Mouse (Mus musculus): ENCODE data around the gene Cfl1. TPM values are rescaled to one million over a fixed set of nuclear protein-coding genes. Genes with fewer than 3 reads are reported as not detected.

Gene Cfl1
- polyA plus RNA-seq, 1 experiment from 2014 or later, result 1,610 TPM

DNA sequence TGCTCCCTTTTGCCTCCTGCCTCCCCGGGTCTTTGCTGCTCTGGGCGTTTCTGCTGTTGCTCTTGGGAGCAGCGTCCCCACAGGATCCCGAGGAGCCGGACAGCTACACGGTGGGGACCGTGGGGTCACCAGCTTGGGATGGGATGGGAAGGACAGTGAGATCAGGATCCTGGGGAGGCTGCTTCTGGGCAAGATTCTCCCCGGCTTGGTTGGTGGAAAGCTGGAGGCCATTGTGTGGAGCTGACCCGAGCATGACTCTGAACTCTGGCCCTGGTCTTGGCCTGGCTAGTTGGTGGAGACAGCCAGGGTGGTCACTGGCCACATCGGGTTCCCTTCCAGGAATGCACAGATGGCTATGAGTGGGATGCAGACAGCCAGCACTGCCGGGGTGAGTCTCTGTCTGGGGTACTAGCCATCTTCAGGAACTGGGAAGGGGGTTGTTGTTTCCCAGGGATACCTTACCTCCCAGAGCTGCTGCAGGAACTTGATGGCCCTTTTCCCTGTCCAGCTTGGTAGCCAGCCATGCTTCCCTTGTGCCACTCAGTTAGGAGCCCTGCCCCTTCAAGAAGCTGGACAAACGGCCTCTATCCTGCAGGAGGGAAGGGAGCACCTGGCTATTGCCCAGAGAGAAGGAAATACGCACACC lies 15.1 kb upstream of the Cfl1 start:
- ATAC-seq (no peak), DNase-seq (ENCODE audit: low read depth, low spot score) (no peak)
- H3K27me3 ChIP-seq, result no peaks in the 10 kb centered on the region
- in situ Hi-C loops (cut with MboI; ENCODE audit: low pct_unique_long_range_greater_than_20kb), result no loop called here
- ChIA-PET POLR2A (interaction anchor here (0.5 to 8.9 kb wide), 6 partner anchors 8 to 48 kb away, joined by 3 to 135 read pairs (median 8); partner anchors contain the start of genes Cfl1, Fibp and Mus81), CTCF (interaction anchor here (3.4 to 8.1 kb wide), 2 partner anchors 12 kb away, joined by 16 to 97 read pairs; partner anchors contain the start of genes Cfl1 and Mus81)
- no peak for TF ChIP-seq CTCF (IDR thresholded peaks at IDR 0.05)

DNA sequence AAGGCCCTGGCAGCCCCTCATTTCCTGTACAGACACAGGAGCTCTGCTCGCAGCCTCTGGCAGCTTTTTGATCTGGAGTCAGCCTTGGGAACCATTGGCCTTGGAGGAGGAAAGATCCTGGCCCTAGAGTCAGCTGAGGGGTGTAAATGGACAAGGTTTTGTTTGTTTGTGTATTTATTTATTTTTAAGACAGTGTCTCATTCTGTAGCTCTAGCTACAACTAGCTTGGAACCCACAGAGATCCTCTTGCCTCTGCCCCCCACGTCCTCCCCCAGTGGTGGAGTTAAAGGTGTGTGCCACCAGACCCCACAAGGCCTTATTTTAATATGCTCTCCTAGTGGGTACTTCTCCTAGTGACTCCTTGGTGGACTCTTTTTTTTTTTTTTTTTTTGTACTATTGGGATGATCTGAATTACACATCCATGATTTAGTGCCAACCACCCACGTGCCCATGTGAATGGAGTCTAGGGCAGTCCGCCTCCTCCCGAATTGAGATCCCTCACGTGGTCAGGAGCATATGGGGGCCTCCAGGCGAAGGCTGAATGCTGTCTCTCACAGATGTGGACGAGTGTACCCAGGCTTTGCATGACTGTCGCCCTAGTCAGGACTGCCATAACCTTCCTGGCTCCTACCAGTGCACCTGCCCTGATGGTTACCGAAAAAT lies 13.1 kb upstream of the Cfl1 start:
- in situ Hi-C loops (cut with MboI; ENCODE audit: low pct_unique_long_range_greater_than_20kb), result no loop called here
- ATAC-seq (no peak), DNase-seq (ENCODE audit: low read depth, low spot score) (no peak)
- ChIA-PET CTCF (interaction anchor here (3.4 to 8.1 kb wide), 2 partner anchors 10 to 14 kb away, joined by 16 to 97 read pairs; partner anchors contain the start of genes Cfl1 and Mus81), POLR2A (interaction anchor here (0.7 to 8.9 kb wide), 4 partner anchors 10 to 20 kb away, joined by 3 to 135 read pairs (median 16); partner anchors contain the start of genes Cfl1, Fibp and Mus81)
- TF ChIP-seq CTCF (IDR thresholded peaks at IDR 0.05), result no peak
- H3K27me3 ChIP-seq, result no peaks in the 10 kb centered on the region

DNA sequence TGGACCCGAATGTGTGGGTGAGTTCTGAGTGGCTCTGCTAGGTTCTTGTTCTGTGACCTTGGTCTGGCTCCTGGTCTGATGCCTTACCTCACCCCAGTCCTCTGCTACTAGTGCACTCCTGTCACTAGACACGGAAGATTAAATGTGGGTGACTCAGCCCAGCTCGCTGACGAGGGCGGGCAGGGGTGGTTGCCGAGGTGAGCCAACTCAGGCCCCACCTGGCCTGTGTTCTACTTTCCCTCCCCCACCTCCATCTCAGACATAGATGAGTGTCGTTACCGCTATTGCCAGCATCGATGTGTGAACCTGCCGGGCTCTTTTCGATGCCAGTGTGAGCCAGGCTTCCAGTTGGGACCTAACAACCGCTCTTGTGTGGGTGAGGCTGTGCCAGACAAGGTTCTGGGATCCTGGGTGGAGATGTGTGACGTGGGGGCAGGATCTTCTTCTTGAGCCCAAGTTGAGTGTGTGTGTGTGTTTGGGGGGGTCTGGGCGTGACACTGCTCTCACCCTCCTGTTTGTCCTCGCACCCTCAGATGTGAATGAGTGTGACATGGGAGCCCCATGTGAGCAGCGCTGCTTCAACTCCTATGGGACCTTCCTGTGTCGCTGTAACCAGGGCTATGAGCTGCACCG lies 12.5 kb upstream of the Cfl1 start:
- POLR2A ChIA-PET, result interaction anchor here (1.2 to 8.9 kb wide), 3 partner anchors 10 to 21 kb away, joined by 4 to 135 read pairs (median 29); partner anchors contain the start of genes Cfl1, Fibp and Mus81
- no peak for TF ChIP-seq CTCF (IDR thresholded peaks at IDR 0.05)
- CTCF ChIA-PET, result interaction anchor here (0.8 to 8.1 kb wide), 2 partner anchors 9 to 45 kb away, joined by 3 to 97 read pairs; partner anchors contain the start of genes Cfl1 and Mus81
- DNase-seq (ENCODE audit: low read depth, low spot score) (no peak), ATAC-seq (peak; percentile 12)
- H3K27me3 ChIP-seq, result no peaks in the 10 kb centered on the region
- in situ Hi-C loops (cut with MboI; ENCODE audit: low pct_unique_long_range_greater_than_20kb), result no loop called here

DNA sequence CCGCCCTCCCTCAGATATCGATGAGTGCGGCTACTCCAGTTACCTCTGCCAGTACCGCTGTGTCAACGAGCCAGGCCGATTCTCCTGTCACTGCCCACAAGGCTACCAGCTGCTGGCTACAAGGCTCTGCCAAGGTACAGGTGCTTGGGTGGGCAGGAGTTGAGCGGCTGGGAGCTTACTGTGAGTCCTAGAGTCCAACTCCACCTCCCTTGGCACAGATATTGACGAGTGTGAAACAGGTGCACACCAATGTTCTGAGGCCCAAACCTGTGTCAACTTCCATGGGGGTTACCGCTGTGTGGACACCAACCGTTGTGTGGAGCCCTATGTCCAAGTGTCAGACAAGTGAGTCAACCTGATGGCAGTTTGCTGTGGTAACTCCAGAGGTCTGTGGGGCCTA lies 10.2 kb upstream of the Cfl1 start:
- in situ Hi-C loops (cut with MboI; ENCODE audit: low pct_unique_long_range_greater_than_20kb), result no loop called here
- DNase-seq (ENCODE audit: low read depth, low spot score) (no peak), ATAC-seq (no peak)
- H3K27me3 ChIP-seq, result no peaks in the 10 kb centered on the region
- POLR2A ChIA-PET, result interaction anchor here (1.2 to 2.0 kb wide), 3 partner anchors 8 to 19 kb away, joined by 3 to 4 read pairs (median 3); partner anchors contain the start of genes Ctsw, Fibp and Mus81
- CTCF ChIA-PET, result interaction anchor here (12.3 kb wide), 1 partner anchor 16 kb away, joined by 143 read pairs; the partner anchor contains the start of genes Ctsw and Fibp
- TF ChIP-seq CTCF (IDR thresholded peaks at IDR 0.05), result no peak

DNA sequence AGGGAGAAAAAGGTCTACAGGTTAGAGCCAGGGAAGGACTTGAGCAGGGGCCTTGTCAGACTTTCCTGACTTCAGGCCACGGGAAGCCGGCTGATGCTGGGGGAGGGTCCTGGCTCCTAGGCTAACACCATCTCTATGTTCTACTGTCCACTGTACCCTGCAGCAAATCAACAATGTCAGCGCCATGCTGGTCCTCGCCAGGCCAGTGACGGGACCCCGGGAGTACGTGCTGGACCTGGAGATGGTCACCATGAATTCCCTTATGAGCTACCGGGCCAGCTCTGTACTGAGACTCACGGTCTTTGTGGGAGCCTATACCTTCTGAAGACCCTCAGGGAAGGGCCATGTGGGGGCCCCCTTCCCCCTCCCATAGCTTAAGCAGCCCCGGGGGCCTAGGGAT lies 8.9 kb upstream of the Cfl1 start:
- DNase-seq (ENCODE audit: low read depth, low spot score) (no peak), ATAC-seq (no peak)
- TF ChIP-seq CTCF (IDR thresholded peaks at IDR 0.05), result no peak
- H3K27me3 ChIP-seq, result no peaks in the 10 kb centered on the region
- in situ Hi-C loops (cut with MboI; ENCODE audit: low pct_unique_long_range_greater_than_20kb), result no loop called here
- ChIA-PET POLR2A (interaction anchor here (1.0 to 2.0 kb wide), 2 partner anchors 14 to 20 kb away, joined by 3 to 4 read pairs; partner anchors contain the start of genes Ctsw and Fibp), CTCF (interaction anchor here (12.3 kb wide), 1 partner anchor 17 kb away, joined by 143 read pairs; the partner anchor contains the start of genes Ctsw and Fibp)

DNA sequence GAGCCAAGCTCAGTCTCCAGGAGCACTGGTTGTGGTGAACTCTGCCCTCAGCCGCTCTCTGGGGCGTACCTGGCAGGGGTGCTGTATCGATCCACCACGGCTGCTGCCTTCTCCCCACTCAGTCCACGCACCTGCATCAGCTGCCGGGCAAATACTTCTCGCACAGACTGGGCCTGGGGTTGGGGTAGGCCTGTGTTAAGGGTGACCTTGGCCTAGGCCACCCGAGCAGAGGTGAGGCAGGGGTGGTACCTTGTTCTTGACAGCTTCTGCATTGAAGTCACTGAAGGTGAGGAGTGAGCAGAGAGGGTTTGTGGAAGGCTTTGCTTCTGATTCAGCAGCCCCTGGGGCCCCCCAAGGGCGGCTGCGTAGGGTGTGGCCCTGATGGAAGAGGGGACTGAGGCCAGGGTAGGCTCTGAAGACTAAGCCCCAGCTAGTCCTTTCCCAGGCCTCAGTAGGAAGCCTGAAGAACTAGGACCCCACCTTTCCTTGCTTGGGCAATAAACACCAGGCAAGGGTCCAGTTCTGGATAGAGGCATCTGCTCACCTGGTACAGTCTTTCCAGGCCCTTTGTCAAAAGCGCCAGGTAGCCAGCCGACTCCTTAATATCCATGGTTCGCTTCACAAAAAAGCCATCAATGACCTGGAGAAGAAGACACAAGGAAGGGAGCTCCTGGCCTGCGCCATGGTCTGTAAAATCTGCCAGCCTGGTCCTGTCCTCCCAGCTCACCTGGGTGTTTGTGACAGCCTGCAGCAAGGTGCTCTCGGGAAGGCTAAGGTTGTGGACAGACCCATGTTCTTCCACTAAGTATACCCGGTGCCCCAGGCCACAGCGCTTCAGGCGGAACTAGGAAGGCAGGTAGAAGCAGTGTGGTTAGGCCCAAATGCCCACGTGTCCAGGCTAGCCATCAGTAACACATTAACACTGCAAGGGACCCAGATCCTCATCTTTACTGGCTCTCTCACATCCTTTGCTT lies 6.6 kb upstream of the Cfl1 start:
- no peak for ATAC-seq
- H3K27me3 ChIP-seq, result no peaks in the 10 kb centered on the region
- POLR2A ChIA-PET, result interaction anchor here (0.6 to 8.8 kb wide), 5 partner anchors 9 to 48 kb away, joined by 3 to 135 read pairs (median 3); partner anchors contain the start of genes Efemp2 and Fibp
- no peak for DNase-seq (ENCODE audit: low read depth, low spot score)
- no peak for TF ChIP-seq CTCF (IDR thresholded peaks at IDR 0.05)
- in situ Hi-C loops (cut with MboI; ENCODE audit: low pct_unique_long_range_greater_than_20kb), result no loop called here
- CTCF ChIA-PET, result interaction anchor here (2.2 to 12.3 kb wide), 3 partner anchors 10 to 51 kb away, joined by 6 to 143 read pairs (median 97); partner anchors contain the start of genes Ctsw, Efemp2 and Fibp

DNA sequence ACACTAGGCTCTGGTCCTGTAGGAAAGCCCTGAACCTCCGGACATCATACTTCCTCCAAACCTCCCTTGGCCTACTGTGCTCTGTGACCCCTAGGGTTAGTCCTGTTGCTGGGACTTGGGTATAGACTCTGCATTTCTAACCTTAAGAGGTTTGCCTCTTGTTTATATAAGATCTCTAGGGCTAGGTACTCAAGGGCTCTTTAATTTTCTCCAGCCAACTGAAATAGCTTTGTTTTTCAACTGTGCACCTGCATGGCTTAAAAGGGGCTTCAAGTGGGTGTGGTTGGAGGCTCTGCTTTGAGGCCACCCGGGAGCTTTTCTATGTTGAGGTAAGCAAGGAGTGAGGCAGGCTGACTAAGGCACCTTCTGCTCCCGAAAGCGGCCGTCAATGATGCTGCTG lies 5.8 kb upstream of the Cfl1 start:
- in situ Hi-C loops (cut with MboI; ENCODE audit: low pct_unique_long_range_greater_than_20kb), result no loop called here
- POLR2A ChIA-PET, result interaction anchor here (0.7 to 8.8 kb wide), 7 partner anchors 10 to 355 kb away, joined by 3 to 135 read pairs (median 3); partner anchors contain the start of gene Efemp2
- CTCF ChIA-PET, result interaction anchor here (2.2 to 12.3 kb wide), 3 partner anchors 10 to 52 kb away, joined by 6 to 143 read pairs (median 97); partner anchors contain the start of genes Ctsw, Efemp2 and Fibp
- no peaks in the 10 kb centered on the region for H3K27me3 ChIP-seq
- no peak for DNase-seq (ENCODE audit: low read depth, low spot score)
- no peak for TF ChIP-seq CTCF (IDR thresholded peaks at IDR 0.05)
- no peak for ATAC-seq

DNA sequence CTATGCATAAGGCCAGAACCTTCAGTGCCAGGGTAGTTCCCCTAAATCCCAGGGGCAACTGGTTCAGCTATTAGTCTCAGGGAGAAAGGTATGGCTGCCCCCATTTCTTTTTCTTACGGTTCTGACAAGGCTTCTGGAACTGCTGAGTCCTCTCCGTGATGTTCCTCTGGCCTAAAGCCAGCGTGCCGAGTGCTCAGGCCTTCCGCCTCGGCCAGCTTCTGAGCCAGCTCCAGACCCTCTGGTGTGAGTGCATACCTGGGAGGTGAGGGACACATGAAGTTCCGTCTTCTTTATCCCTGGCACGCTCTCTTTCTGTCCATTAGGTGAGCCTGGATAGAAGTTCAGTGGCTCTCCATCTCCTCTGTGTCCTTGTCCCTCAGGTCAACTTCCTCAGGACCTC lies 4.9 kb upstream of the Cfl1 start:
- no peak for TF ChIP-seq CTCF (IDR thresholded peaks at IDR 0.05)
- ATAC-seq (no peak), DNase-seq (ENCODE audit: low read depth, low spot score) (no peak)
- in situ Hi-C loops (cut with MboI; ENCODE audit: low pct_unique_long_range_greater_than_20kb), result loop anchor here (5.0 kb wide), 1 partner anchor 98 kb away; the partner anchor contains the start of gene Sart1
- H3K27me3 ChIP-seq, result no peaks in the 10 kb centered on the region
- CTCF ChIA-PET, result interaction anchor here (2.2 to 12.3 kb wide), 3 partner anchors 11 to 53 kb away, joined by 6 to 143 read pairs (median 97); partner anchors contain the start of genes Ctsw, Efemp2 and Fibp
- POLR2A ChIA-PET, result interaction anchor here (0.6 to 8.8 kb wide), 6 partner anchors 11 to 275 kb away, joined by 3 to 135 read pairs (median 3); partner anchors contain the start of gene Efemp2
